Mouse (Mus musculus) R1 (cell line): Measurements from ENCODE around the gene Vti1a.
A peak's percentile ranks its signal among the peaks of the same experiment; 100 is the strongest.

Source experiments
- DNase-seq: peaks from one replicate; pipeline ENCODE4 v3.0.0-alpha.2; 2018; ENCODE audit warnings: low read depth, low spot score

Gene Vti1a

GRCm38 (mm10) chr19:55313649-55314048 lies 2.4 kb upstream of the Vti1a start:
- DNase-seq: no peak

- peak; percentile 68 for DNase-seq
Measured at GRCm38 (mm10) chr19:55315452-55316108, 515 bp upstream of the Vti1a start, which contains the start of gene Zdhhc6. Zdhhc6 (minus strand) TSS chr19:55316032.

- DNase-seq: no peak
Measured at GRCm38 (mm10) chr19:55316901-55317300, 806 bp downstream of the Vti1a start.

GRCm38 (mm10) chr19:55319036-55319435 lies 2.9 kb downstream of the Vti1a start:
- DNase-seq: no peak

- no peak for DNase-seq
Measured at GRCm38 (mm10) chr19:55319521-55319920, 3.4 kb downstream of the Vti1a start.

GRCm38 (mm10) chr19:55322604-55323003 lies 6.5 kb downstream of the Vti1a start:
- DNase-seq: no peak

GRCm38 (mm10) chr19:55327510-55327909 lies 11.4 kb downstream of the Vti1a start:
- no peak for DNase-seq

GRCm38 (mm10) chr19:55331776-55332175 lies 15.7 kb downstream of the Vti1a start:
- DNase-seq: no peak

GRCm38 (mm10) chr19:55332641-55333268 lies 16.7 kb downstream of the Vti1a start:
- peak; percentile 80 for DNase-seq

GRCm38 (mm10) chr19:55335881-55336280 lies 19.8 kb downstream of the Vti1a start:
- no peak for DNase-seq

- no peak for DNase-seq
Measured at GRCm38 (mm10) chr19:55336441-55336840, 20.3 kb downstream of the Vti1a start.

GRCm38 (mm10) chr19:55337066-55337465 lies 21.0 kb downstream of the Vti1a start:
- no peak for DNase-seq

GRCm38 (mm10) chr19:55337664-55338063 lies 21.6 kb downstream of the Vti1a start:
- DNase-seq: no peak

GRCm38 (mm10) chr19:55340521-55340920 lies 24.4 kb downstream of the Vti1a start:
- no peak for DNase-seq

- DNase-seq: no peak
Measured at GRCm38 (mm10) chr19:55341377-55341776, 25.3 kb downstream of the Vti1a start.

- no peak for DNase-seq
Measured at GRCm38 (mm10) chr19:55342423-55342822, 26.3 kb downstream of the Vti1a start.

GRCm38 (mm10) chr19:55343274-55343673 lies 27.2 kb downstream of the Vti1a start:
- DNase-seq: no peak

GRCm38 (mm10) chr19:55348187-55348586 lies 32.1 kb downstream of the Vti1a start:
- DNase-seq: no peak

GRCm38 (mm10) chr19:55350673-55351378 lies 34.7 kb downstream of the Vti1a start:
- no peak for DNase-seq

- DNase-seq: no peak
Measured at GRCm38 (mm10) chr19:55362606-55363005, 46.5 kb downstream of the Vti1a start.

GRCm38 (mm10) chr19:55369691-55370090 lies 53.6 kb downstream of the Vti1a start:
- no peak for DNase-seq

GRCm38 (mm10) chr19:55376331-55376730 lies 60.2 kb downstream of the Vti1a start:
- DNase-seq: no peak

GRCm38 (mm10) chr19:55377465-55377864 lies 61.4 kb downstream of the Vti1a start:
- DNase-seq: no peak
